Mouse (Mus musculus): ENCODE measurements around the gene Des. TPM values are rescaled to one million over a fixed set of nuclear protein-coding genes. Genes with fewer than 3 reads are reported as not detected.
A peak's percentile ranks its signal among the peaks of the same experiment; 100 is the strongest.

The Des gene
- total RNA-seq, 2 experiments from 2014 or later = 0.77 to 1.7 TPM

DNA sequence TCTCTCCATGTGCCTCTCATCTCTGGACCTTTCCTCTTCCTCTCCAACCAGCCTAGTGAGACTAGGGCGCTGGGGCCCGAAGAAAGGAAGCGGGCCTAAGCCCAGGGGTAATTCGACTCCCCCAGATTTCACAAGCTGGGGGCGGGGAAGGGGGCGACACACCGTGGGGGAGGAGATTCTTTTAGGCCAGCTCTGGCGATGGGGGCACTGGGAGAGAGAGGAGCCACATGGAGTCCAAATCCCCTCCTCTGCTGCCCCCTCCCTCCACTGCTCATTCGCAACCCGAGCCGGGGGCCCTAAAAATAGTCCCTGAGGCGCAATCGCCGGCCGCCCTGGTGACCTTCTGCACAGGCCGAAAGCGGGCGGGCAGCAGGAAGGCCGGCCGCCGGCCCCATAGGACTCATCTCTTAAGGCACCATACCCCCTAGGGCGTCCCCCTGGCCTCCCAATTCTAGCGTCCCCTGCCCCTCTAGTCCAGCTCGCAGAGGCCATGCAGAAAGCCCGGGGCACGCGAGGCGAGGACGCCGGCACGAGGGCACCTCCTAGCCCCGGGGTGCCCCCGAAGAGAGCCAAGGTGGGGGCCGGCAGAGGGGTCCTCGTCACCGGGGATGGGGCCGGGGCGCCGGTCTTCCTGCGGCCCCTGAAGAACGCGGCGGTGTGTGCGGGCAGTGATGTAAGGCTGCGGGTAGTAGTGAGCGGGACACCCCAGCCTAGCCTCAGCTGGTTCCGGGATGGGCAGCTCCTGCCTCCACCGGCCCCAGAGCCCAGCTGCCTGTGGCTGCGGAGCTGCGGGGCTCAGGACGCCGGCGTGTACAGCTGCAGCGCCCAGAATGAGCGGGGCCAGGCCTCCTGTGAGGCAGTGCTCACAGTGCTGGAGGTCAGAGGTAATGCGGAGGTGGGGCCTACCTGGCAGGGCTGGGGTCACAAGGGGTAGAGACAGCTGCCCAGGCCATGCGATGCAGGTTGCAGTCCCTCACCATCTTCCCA lies 15.1 kb downstream of the Des start, which contains the start of gene Speg:
TSS of gene Speg (plus strand) at position 348 of the 987 bp plus-strand sequence.
- H3K4me3 ChIP-seq = no peak within 1 kb of the TSS
- no peak within 1 kb of the TSS for H3K27ac ChIP-seq
- intact Hi-C loops (cut with DNase I) = no loop called here
- DNase-seq (ENCODE audit: extremely low spot score in 1 of 2, low spot score in 2 of 2) = no peak
- no peak for TF ChIP-seq CTCF (IDR thresholded peaks at IDR 0.05)

DNA sequence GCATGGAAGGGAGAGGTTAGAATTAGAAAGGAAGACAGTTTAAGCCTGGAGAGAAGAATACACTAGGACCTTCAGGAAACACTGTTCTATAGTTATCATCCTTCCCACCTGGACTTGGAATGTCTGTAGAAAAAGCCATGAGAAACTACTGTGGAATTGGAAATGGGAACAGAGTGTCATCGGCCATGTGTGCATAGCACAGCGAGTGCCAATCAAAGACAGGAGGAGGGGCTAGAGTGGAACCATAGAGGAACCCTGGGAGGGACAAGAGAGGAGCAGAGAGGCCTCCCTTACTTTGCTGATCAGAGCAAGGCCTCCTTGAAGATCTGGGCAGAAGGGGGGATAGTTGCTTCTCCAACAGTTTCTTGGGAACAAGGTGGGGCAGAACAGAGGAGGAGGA lies 19.1 kb downstream of the Des start:
- no peak for TF ChIP-seq CTCF (IDR thresholded peaks at IDR 0.05)
- H3K27ac ChIP-seq = no peak overlapping the region
- intact Hi-C loops (cut with DNase I) = no loop called here
- no peak overlapping the region for H3K4me3 ChIP-seq
- DNase-seq (ENCODE audit: extremely low spot score in 1 of 2, low spot score in 2 of 2) = no peak

DNA sequence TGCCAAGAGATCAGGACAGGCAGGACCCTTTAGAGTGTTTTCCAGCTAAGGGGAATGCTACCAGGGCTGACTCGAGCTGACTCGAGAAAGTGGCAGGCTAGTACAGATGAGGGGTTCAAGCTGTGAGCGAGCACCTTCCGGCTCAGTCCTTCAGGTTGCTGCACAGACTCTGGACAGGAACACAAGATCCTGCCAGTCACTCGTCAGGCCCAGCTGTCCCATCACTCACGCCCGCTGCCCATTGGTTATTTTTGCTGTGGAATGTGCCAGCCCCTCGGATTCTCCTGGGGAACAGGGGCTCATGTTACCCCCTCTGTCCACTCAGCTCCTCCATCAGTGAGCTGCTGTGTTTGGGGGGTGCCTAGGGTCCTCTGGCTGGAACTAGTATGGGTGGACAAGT lies 19.8 kb downstream of the Des start:
- intact Hi-C loops (cut with DNase I) = no loop called here
- H3K4me3 ChIP-seq = no peak overlapping the region
- H3K27ac ChIP-seq = no peak overlapping the region
- TF ChIP-seq CTCF (IDR thresholded peaks at IDR 0.05) = no peak
- no peak for DNase-seq (ENCODE audit: extremely low spot score in 1 of 2, low spot score in 2 of 2)

DNA sequence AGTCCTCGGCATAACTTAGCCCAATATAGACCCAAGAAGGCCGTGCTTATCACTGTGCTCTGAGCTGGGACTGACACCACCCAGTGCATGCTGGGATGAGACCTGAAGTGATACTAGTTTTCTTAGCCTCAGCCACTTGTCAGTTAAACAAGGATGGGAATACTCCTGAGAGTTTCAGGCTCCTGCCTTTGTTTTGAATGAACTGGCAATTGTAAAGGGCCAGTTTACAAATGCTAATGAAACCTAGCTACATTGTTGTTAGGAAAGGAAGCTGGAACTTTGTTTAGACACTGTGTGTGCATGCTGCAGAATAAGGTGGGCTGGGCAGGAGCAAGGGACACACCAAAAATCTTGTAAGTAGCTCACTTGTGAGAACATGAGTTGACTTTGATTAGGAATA lies 20.8 kb downstream of the Des start:
- Histone ChIP-seq H3K4me3 (no peak overlapping the region), H3K27ac (no peak overlapping the region)
- intact Hi-C loops (cut with DNase I) = no loop called here
- DNase-seq (ENCODE audit: extremely low spot score in 1 of 2, low spot score in 2 of 2) = no peak
- no peak for TF ChIP-seq CTCF (IDR thresholded peaks at IDR 0.05)

DNA sequence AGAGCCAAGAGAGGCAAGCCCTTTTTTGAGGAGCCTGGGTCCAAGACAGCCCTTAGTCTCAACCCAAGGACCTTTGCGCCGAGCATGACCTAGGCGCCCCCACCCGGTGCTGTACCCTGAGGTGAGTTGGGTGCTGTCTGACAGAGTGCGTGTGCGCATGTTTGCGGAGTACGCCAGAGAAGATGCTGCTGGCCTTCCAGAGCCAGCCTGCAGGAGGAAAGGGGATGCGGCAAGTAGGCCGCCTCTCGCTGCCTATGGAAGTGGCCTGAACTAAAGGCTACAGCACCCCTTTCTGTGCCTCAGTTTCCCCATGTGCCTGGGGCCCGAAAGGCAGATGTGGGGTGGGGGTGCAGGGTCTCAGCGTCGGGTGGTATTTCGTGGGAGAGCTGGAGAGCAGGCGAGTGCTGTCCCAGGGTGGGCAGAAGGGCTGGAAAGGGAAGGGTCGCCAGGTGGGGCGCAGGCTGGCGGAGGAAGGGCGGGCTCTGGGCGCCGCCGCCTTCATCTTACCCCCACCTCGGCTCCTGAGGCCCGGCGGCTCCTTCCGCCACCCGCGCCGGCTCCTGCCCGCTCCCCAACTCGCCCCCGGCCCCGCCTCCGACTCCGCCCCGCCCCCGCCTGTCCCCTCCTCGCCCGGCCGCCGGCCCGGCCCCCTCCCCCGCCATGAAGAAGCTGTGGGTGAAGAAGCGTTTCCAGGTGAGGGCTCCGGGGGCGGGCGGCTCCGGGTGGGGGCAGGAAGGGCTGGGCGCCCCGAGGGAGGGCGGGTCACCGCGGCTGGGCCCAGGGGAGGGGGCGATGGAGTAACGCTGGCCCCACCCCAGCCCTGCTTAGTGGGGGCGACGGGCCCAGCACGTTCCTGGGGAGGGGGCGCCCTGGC lies 21.6 kb downstream of the Des start:
- peak overlapping the region; percentile 99 for H3K27ac ChIP-seq

DNA sequence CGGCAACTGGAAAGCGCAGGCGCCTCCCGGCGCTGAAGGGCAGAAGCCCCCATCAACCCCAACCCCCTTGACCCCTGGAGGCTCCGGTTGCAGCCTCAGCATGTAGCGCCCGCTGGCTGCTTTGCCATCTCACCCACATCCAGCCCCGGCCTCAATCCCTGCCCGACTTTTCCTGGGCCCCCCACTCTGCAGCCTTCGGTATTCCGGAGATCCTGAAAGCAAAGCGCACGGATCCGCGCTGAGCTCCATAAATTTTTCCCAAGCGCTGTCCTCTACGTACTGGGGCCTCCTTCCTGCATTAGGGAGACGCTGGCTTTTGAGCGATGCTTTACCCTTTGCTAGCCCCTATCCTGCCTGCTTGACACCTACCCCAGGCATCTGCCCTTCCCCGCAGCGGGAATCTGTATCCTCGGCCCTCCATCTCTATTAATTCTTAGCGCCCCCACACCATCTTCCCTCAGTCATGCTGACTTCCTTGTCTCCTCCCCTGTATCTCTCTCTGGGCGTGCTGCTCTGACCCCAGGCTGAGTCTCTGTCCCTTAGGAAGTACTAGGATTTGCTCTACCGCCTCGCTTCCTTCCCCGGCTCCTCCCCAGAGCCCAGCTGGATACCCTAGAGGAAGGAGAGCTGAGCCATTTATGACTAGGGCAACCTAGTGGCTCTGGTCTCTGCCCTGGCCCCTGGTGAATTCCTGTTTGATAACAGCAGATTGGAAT lies 22.4 kb downstream of the Des start:
- intact Hi-C loops (cut with DNase I) = no loop called here
- peak overlapping the region; percentile 79 for H3K4me3 ChIP-seq
- no peak for TF ChIP-seq CTCF (IDR thresholded peaks at IDR 0.05)
- DNase-seq (ENCODE audit: extremely low spot score in 1 of 2, low spot score in 2 of 2) = peak in 1 of 2 experiments; percentile 35
- H3K27ac ChIP-seq = peak overlapping the region; percentile 99

More for the DNA sequence above, 21.6 kb downstream of the Des start:
- TF ChIP-seq CTCF (IDR thresholded peaks at IDR 0.05) = peak; percentile 21
- DNase-seq (ENCODE audit: extremely low spot score in 1 of 2, low spot score in 2 of 2) = peak; percentile 55 to 59
- H3K4me3 ChIP-seq = peak overlapping the region; percentile 79
- intact Hi-C loops (cut with DNase I) = no loop called here

DNA sequence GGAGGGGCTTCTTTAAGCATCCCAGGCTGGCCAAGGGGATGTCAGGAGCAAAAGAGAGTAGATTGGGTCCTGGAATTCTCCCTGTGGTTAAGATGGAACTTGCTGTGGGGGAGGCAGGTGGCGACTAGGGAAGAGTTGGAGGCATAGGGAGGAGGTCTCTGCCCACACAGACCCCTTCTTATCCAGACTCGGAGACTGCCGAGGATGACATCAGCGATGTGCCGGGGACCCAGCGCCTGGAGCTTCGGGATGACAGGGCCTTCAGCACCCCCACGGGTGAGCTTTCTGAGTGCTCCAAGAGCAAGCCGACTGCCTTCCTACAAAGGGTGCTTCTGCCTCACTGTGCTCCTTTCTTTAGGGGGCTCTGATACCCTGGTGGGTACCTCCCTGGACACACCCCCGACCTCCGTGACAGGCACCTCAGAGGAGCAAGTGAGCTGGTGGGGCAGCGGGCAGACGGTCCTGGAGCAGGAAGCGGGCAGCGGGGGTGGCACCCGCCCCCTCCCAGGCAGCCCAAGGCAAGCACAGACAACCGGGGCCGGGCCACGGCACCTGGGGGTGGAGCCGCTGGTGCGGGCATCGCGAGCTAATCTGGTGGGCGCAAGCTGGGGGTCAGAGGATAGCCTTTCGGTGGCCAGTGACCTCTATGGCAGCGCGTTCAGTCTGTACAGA lies 24.5 kb downstream of the Des start:
- DNase-seq (ENCODE audit: extremely low spot score in 1 of 2, low spot score in 2 of 2) = peak in 1 of 2 experiments; percentile 46
- no peak for TF ChIP-seq CTCF (IDR thresholded peaks at IDR 0.05)
- peak overlapping the region; percentile 45 for H3K4me3 ChIP-seq
- intact Hi-C loops (cut with DNase I) = loop anchor here (5.0 kb wide), 2 partner anchors 42 to 93 kb away; partner anchors contain the start of genes Chpf and Tmem198
- H3K27ac ChIP-seq = peak overlapping the region; percentile 96

DNA sequence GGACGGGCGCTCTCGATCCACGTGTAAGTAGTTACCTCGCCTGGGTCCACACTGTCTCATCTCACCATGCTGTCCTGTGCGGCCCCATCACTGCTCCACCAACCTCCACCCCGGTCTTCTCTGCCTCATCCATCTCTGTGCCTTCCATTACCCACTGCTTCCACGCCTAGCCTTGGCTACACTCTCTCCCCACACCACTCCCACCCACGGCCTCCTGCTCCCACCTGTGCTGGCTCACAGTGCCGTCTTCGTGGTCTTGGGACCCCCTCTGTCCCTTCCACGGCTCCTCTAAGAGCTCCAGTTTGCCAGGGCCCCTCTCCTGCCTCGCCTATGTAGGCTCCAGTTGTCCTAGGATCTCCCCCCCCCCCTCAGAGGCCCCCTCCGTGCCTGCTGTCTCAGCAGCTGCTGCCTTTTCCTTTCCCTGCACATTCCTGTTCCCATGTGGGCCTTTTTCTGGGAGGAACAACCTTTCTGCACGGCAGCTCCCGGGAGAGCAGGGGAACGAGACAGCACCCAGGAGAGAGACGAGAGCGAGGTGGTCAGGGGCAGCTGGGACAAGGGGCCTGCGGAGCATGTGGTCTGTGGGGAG lies 25.1 kb downstream of the Des start:
- intact Hi-C loops (cut with DNase I) = loop anchor here (5.0 kb wide), 2 partner anchors 43 to 92 kb away; partner anchors contain the start of genes Chpf and Tmem198
- no peak for TF ChIP-seq CTCF (IDR thresholded peaks at IDR 0.05)
- Histone ChIP-seq H3K27ac (peak overlapping the region; percentile 96), H3K4me3 (peak overlapping the region; percentile 45)
- peak in 1 of 2 experiments; percentile 47 for DNase-seq (ENCODE audit: extremely low spot score in 1 of 2, low spot score in 2 of 2)

DNA sequence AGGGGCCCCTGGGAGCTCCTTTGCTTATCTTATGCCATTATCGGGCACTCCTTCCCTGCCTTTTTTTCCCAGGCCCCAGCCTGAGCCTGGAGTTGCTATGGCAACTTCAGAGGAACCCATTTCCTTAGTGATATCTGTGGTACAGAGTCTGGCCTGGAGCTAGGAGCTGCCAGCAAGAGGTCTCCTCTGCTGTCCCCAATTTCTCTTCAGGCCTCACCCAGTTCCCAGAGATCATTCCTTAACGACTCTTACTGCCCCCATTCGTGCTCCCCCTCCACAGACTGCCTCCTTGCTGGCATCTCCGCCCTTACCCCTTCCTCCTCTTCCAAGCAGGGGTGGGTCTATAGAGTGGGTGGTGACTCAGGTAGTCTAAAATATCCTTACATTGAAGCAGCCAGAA lies 26.0 kb downstream of the Des start:
- Histone ChIP-seq H3K4me3 (peak overlapping the region; percentile 45), H3K27ac (peak overlapping the region; percentile 96)
- peak in 1 of 2 experiments; percentile 44 for DNase-seq (ENCODE audit: extremely low spot score in 1 of 2, low spot score in 2 of 2)
- TF ChIP-seq CTCF (IDR thresholded peaks at IDR 0.05) = no peak
- intact Hi-C loops (cut with DNase I) = loop anchor here (5.0 kb wide), 2 partner anchors 44 to 91 kb away; partner anchors contain the start of genes Chpf and Tmem198

DNA sequence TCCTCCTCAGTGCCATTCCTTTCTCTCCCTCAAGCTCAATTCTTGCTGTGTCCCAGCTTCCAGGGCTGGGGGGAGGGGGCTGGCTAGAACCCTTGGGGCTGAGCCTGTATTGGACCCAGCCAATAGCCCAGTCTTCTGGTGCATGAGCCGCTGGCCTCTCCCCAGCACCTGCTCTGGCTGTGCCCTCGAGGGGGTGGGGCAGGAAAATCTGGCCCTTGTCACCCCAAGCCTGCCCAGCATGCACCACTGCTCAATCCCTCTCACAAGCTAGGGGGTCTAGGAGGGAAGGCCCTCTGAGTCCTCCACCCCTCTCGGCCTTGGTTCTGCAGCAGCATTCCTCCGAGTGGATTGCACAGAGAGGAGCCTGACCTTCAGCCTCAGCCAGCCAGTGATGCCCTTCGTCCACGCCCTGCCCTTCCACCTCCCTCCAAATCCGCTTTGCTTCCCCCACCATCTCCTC lies 27.4 kb downstream of the Des start:
- Histone ChIP-seq H3K4me3 (peak overlapping the region; percentile 45), H3K27ac (peak overlapping the region; percentile 96)
- TF ChIP-seq CTCF (IDR thresholded peaks at IDR 0.05) = no peak
- no peak for DNase-seq (ENCODE audit: extremely low spot score in 1 of 2, low spot score in 2 of 2)
- intact Hi-C loops (cut with DNase I) = loop anchor here (5.0 kb wide), 2 partner anchors 45 to 90 kb away; partner anchors contain the start of genes Chpf and Tmem198
